Mouse (Mus musculus) E14TG2a.4 (cell line): ENCODE data around the gene Pecr.
A peak's percentile ranks its signal among the peaks of the same experiment; 100 is the strongest.
"Not testable (repeated sequence)": the region's sequence is repeated elsewhere in the genome, so short reads cannot be mapped to it uniquely, and the experiment has no call there.

Experiments
- H3K27me3 ChIP-seq: 2 replicates; pipeline ENCODE4 v1.6.1; 2014; ENCODE audit warnings: low read length, control low read depth; ENCODE audit not compliant: insufficient read depth
- H3K36me3 ChIP-seq: 2 replicates; pipeline ENCODE4 v1.6.1; 2014; ENCODE audit warnings: low read length, control low read depth; ENCODE audit not compliant: insufficient read depth
- H3K4me1 ChIP-seq: replicated peaks from 2 replicates; pipeline ENCODE4 v1.6.1; 2014; ENCODE audit warnings: low read depth, low read length, control low read depth
- H3K4me3 ChIP-seq: replicated peaks from 2 replicates; pipeline ENCODE4 v1.5.1; 2014; ENCODE audit warnings: mild to moderate bottlenecking, low read length
- H3K9me3 ChIP-seq: 2 replicates; pipeline ENCODE4 v1.6.1; 2014; ENCODE audit warnings: low read length, control low read depth
- CTCF ChIP-seq: conservative IDR thresholded peaks from 2 replicates; pipeline ENCODE4 v1.5.1; 2014; ENCODE audit warnings: low read length
- NANOG ChIP-seq: IDR thresholded peaks from 2 replicates; pipeline ENCODE4 v1.6.1; 2014; ENCODE audit warnings: borderline replicate concordance, low read length, mixed read lengths
- POU5F1 ChIP-seq: IDR thresholded peaks from 2 replicates; pipeline ENCODE4 v1.6.1; 2014; ENCODE audit warnings: low read length, borderline replicate concordance

The Pecr gene

DNA sequence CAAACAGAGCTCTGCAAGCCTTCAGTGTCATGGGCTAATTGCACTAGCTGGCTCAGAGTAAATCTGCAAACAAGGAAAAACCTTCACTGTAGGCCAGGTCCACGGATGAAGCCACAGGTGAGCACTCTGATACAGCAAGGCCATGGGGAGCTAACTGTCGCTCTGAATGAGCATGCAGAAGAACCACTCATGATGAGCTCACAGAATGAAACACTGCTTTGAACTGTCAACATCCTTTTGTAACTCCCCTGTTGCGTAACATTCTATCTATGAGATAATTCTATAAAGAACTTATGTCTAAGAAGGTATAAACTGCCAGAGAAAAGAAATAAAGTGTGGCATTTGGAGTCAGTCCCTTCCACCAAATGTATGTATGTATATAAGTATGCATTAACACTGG lies 21.0 kb downstream of the Pecr start:
- Histone ChIP-seq H3K4me3 (no peak overlapping the region), H3K36me3 (peaks cover 94% of the 10 kb centered on the region), H3K9me3 (no peaks in the 10 kb centered on the region), H3K4me1 (peaks cover 51% of the 10 kb centered on the region), H3K27me3 (no peaks in the 10 kb centered on the region)
- TF ChIP-seq NANOG, result no peak
- TF ChIP-seq CTCF, result no peak
- no peak for TF ChIP-seq POU5F1

DNA sequence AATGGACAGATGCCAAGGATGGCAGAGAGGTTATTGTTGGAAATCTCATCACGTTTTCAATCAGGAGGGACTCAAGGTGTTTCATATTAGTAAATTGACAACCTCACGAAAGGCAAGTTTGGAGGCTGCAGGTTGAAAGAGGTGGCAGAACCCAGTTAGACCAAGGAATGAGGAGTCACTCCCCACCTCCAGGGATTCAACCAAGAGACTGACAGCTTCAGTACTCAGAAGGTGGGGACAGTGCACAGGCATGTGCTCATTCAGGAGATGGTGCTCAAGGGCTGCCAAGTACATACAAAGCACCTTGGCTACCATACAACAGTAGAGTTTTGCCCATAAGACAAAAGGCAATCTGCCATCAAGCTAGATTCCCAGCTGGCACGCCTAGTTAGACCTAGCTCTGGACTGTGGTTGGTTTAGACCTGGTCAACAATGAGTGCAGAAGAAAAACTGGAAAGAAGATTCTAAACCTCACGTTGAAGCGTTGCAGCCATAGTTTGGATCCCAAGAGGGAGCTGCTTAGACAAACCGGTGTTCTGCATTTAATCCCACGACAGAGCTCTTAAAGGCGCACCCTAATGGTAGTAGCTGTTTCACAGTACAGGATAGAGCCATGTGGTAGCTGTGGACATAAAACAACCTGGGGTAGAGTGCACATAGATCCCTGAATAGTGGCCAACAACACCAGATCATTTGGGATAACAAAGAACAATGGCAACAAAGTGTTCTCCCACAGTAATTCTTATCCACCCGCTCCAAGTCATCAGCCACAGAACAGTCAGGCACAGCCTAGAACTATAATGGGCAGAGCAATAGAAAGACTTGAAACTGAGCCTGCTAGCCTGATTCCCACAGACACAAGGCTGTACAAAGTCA lies 27.5 kb downstream of the Pecr start:
- Histone ChIP-seq H3K27me3 (no peaks in the 10 kb centered on the region), H3K4me1 (peaks cover 62% of the 10 kb centered on the region), H3K36me3 (peaks cover 50% of the 10 kb centered on the region), H3K9me3 (no peaks in the 10 kb centered on the region), H3K4me3 (no peak overlapping the region)
- TF ChIP-seq NANOG, result no peak
- no peak for TF ChIP-seq POU5F1
- TF ChIP-seq CTCF, result no peak

DNA sequence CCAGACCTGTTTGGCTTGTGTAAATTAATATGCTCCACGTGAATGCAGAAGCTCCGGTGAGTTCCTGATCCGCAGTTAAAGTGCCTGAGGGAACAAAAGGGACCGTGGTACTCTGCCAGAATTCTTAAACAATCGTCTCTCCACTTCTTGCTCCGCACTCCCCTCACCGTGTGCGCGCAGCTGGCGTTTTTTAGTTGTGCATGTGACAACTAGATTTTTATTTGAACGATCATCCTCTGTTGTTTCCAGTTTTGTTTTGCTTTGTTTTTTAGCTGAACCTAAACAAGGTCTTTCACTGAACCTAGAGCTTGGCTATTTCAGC lies 28.3 kb downstream of the Pecr start:
- Histone ChIP-seq H3K27me3 (no peaks in the 10 kb centered on the region), H3K4me1 (peaks cover 65% of the 10 kb centered on the region), H3K9me3 (no peaks in the 10 kb centered on the region), H3K4me3 (peak overlapping the region; percentile 37), H3K36me3 (peaks cover 47% of the 10 kb centered on the region)
- TF ChIP-seq NANOG, result no peak
- no peak for TF ChIP-seq POU5F1
- TF ChIP-seq CTCF, result no peak

DNA sequence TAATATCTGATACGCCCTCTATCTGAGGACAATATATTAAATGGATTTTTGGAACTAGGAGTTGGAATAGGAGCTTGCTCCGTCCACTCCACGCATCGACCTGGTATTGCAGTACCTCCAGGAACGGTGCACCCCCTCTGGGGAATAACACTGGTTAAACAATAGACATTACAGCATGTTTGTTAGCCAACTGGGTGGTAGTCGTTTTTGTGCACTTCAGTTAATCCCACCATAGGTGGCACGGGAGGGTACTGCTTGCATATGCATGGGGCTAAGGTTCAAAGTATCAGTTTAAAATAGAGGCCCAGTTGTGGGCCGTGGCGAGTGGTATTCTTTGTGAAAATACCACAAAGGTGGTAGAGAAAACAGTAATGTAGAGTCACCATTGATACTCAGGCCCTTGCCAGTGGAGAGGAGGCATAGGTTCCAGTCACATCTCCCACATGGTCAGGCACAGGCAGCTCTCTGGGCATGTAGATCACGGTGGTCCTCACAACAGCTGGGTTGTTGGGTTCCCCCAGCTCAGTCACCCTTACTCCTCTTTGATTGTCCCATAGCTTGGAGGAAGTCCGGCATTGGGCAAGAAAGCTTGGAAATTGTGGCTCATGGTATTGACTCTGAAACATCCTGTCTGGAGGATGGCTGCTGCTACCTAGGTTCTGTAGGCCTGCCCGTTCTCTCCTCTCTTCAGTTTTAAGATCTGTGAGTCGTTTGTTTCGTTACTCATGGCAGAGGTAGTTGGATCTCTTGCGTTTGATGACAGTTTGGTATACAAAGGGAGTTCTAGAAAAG lies 28.9 kb downstream of the Pecr start:
- H3K27me3 ChIP-seq, result no peaks in the 10 kb centered on the region
- peaks cover 66% of the 10 kb centered on the region for H3K4me1 ChIP-seq
- TF ChIP-seq CTCF (no peak), POU5F1 (peak; percentile 92), NANOG (no peak)
- H3K36me3 ChIP-seq, result peaks cover 42% of the 10 kb centered on the region
- H3K9me3 ChIP-seq, result no peaks in the 10 kb centered on the region
- H3K4me3 ChIP-seq, result peak overlapping the region; percentile 37

DNA sequence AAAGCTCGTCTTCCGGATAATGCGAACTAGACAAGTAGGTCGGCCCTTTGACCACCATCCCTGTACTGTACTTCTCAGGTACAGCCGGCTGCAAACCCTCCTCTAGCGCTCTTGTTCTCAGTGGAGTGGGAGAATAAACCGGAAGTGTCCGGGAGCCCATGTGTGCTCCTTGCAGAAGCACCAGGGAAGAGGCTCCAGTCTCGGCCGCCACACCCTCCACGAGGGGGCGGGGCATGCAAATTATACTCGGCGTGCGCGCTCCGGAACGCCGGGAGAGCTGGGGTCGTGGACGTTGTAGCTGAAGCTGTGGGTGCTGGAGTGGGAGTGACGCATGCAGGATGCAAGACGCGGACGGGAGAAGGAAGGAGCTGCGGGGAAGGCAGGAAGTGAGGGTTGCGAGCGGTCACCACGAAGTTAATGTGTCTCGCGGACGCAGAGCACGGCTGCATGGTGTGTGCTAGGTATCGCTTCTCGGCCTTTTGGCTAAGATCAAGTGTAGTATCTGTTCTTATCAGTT lies 29.5 kb downstream of the Pecr start:
- Histone ChIP-seq H3K4me1 (peaks cover 66% of the 10 kb centered on the region), H3K4me3 (peak overlapping the region; percentile 61), H3K36me3 (peaks cover 40% of the 10 kb centered on the region), H3K27me3 (no peaks in the 10 kb centered on the region), H3K9me3 (no peaks in the 10 kb centered on the region)
- TF ChIP-seq CTCF (no peak), POU5F1 (no peak), NANOG (no peak)

DNA sequence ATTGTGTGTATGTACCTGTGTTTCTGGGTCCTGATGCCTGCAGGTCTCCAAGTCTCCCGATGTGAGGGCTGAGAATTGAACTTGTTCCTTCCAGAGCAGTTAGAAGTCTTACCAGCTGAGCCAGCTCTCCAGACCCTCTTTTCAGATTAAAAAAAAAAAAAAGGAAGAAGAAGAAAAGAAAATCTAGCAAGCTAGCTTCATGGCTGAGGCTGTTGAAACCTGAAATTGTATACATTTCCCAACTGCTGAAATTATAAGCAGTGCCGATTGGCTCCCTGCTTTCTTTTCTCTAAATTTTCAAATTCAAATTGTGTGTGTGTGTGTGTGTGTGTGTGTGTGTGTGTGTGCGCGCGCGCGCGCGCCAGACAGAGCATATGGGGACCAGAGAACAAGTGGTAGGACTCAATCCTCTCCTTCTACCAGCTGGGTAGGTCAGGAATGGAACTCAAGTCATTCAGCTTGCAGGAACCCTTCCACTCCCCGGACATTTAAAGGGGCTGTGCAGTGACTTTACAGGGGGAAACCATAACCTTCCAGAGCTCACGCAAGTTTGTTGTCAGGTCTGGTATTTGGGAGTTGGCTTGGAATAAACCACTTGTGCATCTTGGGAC lies 30.1 kb downstream of the Pecr start:
- Histone ChIP-seq H3K4me3 (peak overlapping the region; percentile 14; the same call in 1 of the 2 replicates), H3K36me3 (peaks cover 34% of the 10 kb centered on the region), H3K9me3 (no peaks in the 10 kb centered on the region), H3K4me1 (peaks cover 66% of the 10 kb centered on the region), H3K27me3 (no peaks in the 10 kb centered on the region)
- TF ChIP-seq POU5F1 (no peak), CTCF (no peak), NANOG (no peak)

DNA sequence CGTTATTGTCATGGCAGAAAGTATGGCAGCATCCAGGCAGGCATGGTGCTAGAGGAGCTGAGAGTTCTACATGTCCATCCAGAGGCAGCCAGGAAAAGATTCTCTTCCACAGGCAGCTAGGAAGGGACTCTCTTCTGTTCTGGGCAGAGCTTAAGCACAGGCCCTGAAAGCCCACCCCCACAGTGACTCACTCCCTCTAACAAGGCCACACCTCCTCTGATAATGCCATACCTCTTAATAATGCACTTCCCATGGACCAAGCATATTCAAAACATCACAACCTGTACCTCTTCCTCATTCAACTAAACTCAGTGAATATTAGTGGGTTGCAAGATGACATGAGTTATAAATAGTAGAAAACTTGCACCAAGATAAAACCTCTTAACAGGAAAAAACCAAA lies 32.3 kb downstream of the Pecr start:
- no peak for TF ChIP-seq NANOG
- no peak for TF ChIP-seq CTCF
- TF ChIP-seq POU5F1, result no peak
- Histone ChIP-seq H3K27me3 (no peaks in the 10 kb centered on the region), H3K4me3 (no peak overlapping the region), H3K4me1 (peaks cover 63% of the 10 kb centered on the region), H3K36me3 (peaks cover 16% of the 10 kb centered on the region), H3K9me3 (no peaks in the 10 kb centered on the region)

DNA sequence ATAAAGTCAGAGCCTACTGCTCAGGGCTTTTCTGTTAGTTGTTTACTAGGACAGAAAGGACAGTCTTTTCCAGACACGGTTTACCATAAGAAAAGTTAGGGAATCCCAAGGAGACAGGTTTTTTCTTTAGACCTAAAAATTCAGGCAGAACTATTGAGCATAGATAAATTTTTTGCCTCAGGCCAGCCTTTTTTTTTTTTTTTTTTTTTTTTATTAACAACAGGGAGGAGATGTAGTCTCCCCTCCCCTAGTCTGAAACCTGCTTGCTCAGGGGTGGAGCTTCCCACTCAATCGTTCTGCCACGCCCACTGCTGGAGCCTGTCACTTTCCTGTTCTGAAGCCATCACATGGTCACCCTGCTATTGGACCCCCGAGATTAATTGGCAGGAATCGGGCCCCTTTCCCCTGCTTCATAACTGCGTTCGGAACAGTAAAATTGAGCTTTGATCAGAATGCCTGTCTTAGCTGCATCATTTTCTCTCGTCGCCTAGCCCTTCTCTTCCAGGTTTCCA lies 35.8 kb downstream of the Pecr start:
- Histone ChIP-seq H3K4me1 (peaks cover 60% of the 10 kb centered on the region), H3K4me3 (peak overlapping the region; percentile 66), H3K36me3 (peaks cover 22% of the 10 kb centered on the region)
- not testable (repeated sequence) for H3K27me3 ChIP-seq, H3K9me3 ChIP-seq
